Mouse (Mus musculus) intestine, embryonic 14.5 days (tissue): ENCODE measurements around the gene Prpf31. TPM values are rescaled to one million over a fixed set of nuclear protein-coding genes. Genes with fewer than 3 reads are reported as not detected.

ENCODE experiments used
- ATAC-seq: fragments of 200-750 bp; cut with Nextera tagmentation; replicated peaks from 2 replicates; pipeline ENCODE4 v1.8.0; 2017; ENCODE audit warnings: low read depth, moderate number of reproducible peaks, moderate TSS enrichment, moderate library complexity; ENCODE audit not compliant: low FRiP score, low TSS enrichment
- DNase-seq: peaks from one replicate; pipeline ENCODE4 v3.0.0-alpha.2; 2018; ENCODE audit warnings: low spot score
- H3K27ac ChIP-seq: fragments of 300-500 bp; sonication (generic); 2 replicates; pipeline ENCODE4 v1.5.1; 2014; ENCODE audit warnings: low read depth, mild to moderate bottlenecking, control low read depth
- H3K27me3 ChIP-seq: fragments of 300-500 bp; sonication (generic); replicated peaks from 2 replicates; pipeline ENCODE4 v1.6.1; 2014; ENCODE audit warnings: low read length, control low read depth; ENCODE audit not compliant: control insufficient read depth, insufficient read depth
- H3K36me3 ChIP-seq: fragments of 300-500 bp; sonication (generic); 2 replicates; pipeline ENCODE4 v1.6.1; 2014; ENCODE audit warnings: low read length, control low read depth; ENCODE audit not compliant: control insufficient read depth, insufficient read depth
- H3K4me1 ChIP-seq: fragments of 300-500 bp; sonication (generic); replicated peaks from 2 replicates; pipeline ENCODE4 v1.6.1; 2014; ENCODE audit warnings: low read length, control low read depth, mixed read lengths; ENCODE audit not compliant: control insufficient read depth, insufficient read depth
- H3K4me2 ChIP-seq: fragments of 300-500 bp; sonication (generic); 2 replicates; pipeline ENCODE4 v1.6.1; 2014; ENCODE audit warnings: low read length
- H3K4me3 ChIP-seq: fragments of 300-500 bp; sonication (generic); 2 replicates; pipeline ENCODE4 v1.5.1; 2014; ENCODE audit warnings: low read depth, low read length, control low read depth, mixed read lengths
- H3K9ac ChIP-seq: fragments of 300-500 bp; sonication (generic); 2 replicates; pipeline ENCODE4 v1.6.1; 2014; ENCODE audit warnings: mild to moderate bottlenecking, low read length
- H3K9me3 ChIP-seq: fragments of 300-500 bp; sonication (generic); 2 replicates; pipeline ENCODE4 v1.6.1; 2016; ENCODE audit warnings: low read length, control low read depth; ENCODE audit not compliant: control insufficient read depth
- WGBS: fragments of 180-500 bp; shearing (Covaris S2); extraction: QIAGEN DNeasy Blood & Tissue Kit; methylation state at CpG from one replicate; pipeline ENCODE4 v1.1.7; 2014; 5-methylcytosine and 5-hydroxymethylcytosine counted together
- polyA plus RNA-seq: library from polyadenylated mRNA; unstranded; fragments of >200 nt; fragmentation: Nextera tagmentation; extraction: Ambion mirVana; gene quantifications from 2 replicates; pipeline ENCODE4 v1.2.1, GENCODE M21; 2014

Prpf31 gene
- polyA plus RNA-seq, 1 experiment from 2014 or later: 94.8 TPM

GRCm38 (mm10) chr7:3643843-3644242, 14.1 kb downstream of the Prpf31 start:
- WGBS: 19% methylated on average over 9 of the region's 9 CpGs
- no peak overlapping the region for H3K9ac ChIP-seq
- peak overlapping the region; percentile 35 for H3K4me3 ChIP-seq
- DNase-seq: no peak
- no peaks in the 10 kb centered on the region for H3K9me3 ChIP-seq
- peaks cover 33% of the 10 kb centered on the region for H3K36me3 ChIP-seq
- H3K27me3 ChIP-seq: no peaks in the 10 kb centered on the region
- peaks cover 29% of the 10 kb centered on the region for H3K4me1 ChIP-seq
- 0 out of 2 replicates have a peak overlapping the region, but pooled peaks have one; percentile 29 for H3K27ac ChIP-seq
- no peak for ATAC-seq
- H3K4me2 ChIP-seq: peak overlapping the region; percentile 53

DNA sequence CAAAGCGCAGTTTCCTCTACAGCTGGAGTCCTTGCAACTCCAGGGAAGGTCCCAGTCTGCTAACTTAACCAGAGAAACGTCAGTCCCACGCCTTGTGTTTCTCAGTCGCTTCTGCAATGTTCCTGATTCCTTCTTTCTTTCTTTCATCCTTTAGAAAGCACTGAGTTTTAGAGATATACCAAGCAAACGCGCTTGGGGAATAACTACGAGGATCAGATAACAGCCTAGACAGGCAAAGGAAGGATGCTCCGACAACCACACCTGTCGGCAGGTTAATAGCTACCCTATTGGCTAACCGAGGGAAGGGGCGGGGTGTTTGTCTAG, 14.5 kb downstream of the Prpf31 start:
- H3K9me3 ChIP-seq: no peaks in the 10 kb centered on the region
- peak overlapping the region; percentile 53 for H3K4me2 ChIP-seq
- peaks cover 29% of the 10 kb centered on the region for H3K36me3 ChIP-seq
- no peak overlapping the region for H3K9ac ChIP-seq
- H3K4me1 ChIP-seq: peaks cover 29% of the 10 kb centered on the region
- no peaks in the 10 kb centered on the region for H3K27me3 ChIP-seq
- H3K27ac ChIP-seq: peak overlapping the region; percentile 29; the same call in 1 of the 2 replicates
- ATAC-seq (no peak), DNase-seq (no peak)
- WGBS: under 1% methylated on average over 11 of the region's 11 CpGs
- peak overlapping the region; percentile 35 for H3K4me3 ChIP-seq

DNA sequence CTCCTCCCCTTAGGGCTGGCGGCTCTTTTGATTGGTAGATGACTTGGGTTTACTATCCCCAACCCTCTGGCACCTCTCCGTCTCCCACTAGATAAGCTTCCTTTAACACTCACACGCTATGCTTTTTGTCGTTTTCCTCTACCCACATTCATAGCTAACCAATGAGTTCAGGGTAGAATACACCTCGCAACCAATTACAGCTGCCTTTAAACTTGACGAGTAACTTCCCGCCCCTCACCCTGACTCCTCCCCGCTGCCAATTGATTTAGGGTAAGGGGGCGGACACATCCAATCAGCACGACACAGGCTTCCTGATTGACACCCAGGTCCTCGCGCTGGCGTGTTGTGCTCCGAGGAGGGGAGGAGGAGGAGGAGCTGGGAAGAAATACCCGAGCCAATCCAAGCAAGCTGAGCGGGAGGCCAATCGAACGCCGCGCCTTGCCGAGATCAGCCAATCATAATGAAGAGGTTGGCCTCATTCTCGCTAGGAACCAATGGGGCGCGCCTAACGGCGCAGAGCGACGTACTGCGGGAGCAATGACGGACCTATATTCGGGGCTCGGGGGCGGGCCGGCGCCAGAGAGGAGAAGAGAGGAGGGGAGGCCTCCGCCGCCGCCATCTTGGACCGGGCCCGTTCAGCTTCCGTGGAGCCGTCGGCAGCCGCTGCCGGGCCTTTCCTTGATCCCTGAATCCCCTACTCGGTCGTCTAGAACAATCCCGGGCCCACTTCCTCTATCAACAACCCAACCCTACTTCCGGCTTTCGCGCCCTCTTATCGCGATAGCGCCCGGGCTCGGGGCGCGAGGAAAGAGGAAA, 15.1 kb downstream of the Prpf31 start, which contains the start of gene Cnot3:
Gene Cnot3, plus strand, starts transcription at position 597 of the 816 bp plus-strand sequence.
- Histone ChIP-seq H3K36me3 (peaks cover 27% of the 10 kb centered on the region), H3K9me3 (no peaks in the 10 kb centered on the region), H3K4me1 (peaks cover 29% of the 10 kb centered on the region), H3K9ac (peak within 1 kb of the TSS; percentile 97), H3K27me3 (no peaks in the 10 kb centered on the region), H3K4me3 (peak within 1 kb of the TSS; percentile 88), H3K4me2 (peak within 1 kb of the TSS; percentile 88), H3K27ac (peak within 1 kb of the TSS; percentile 98)
- ATAC-seq (peak; percentile 99), DNase-seq (peak; percentile 95)
- under 1% methylated on average over 50 of the region's 58 CpGs for WGBS

DNA sequence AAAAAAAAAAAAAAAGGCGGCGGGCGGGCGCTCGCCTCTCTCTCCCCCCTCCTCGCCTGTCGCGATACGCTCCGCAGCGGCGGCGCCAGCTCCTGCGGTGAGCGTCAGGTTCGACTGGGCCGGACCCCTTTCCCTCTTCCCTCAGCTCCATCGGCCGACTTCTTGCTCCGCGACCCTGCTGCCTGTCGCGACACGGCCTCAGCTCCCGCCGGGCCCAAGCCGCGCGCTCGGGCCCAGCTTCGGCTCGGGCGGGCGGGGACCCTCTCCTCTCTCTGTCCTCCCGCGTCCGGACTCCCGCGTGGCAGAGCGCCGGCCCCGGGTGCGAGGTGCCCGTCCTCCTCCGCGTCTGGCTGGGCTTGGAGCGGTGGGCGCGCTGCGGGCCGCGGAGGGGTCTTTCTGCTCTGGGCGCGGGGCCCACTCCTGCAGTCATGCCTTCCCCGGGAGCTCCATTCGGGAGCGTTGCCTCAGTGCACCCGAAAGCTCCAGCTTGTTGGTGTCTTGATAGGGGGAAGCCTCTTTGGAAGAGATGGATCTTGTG, 15.8 kb downstream of the Prpf31 start:
- peak overlapping the region; percentile 88 for H3K4me2 ChIP-seq
- H3K4me1 ChIP-seq: peaks cover 29% of the 10 kb centered on the region
- H3K36me3 ChIP-seq: peaks cover 27% of the 10 kb centered on the region
- 0% methylated on average over 54 of the region's 58 CpGs for WGBS
- no peaks in the 10 kb centered on the region for H3K9me3 ChIP-seq
- H3K9ac ChIP-seq: peak overlapping the region; percentile 97
- H3K4me3 ChIP-seq: peak overlapping the region; percentile 88
- DNase-seq (no peak), ATAC-seq (peak; percentile 0; the same call in 1 of the 2 replicates)
- no peaks in the 10 kb centered on the region for H3K27me3 ChIP-seq
- peak overlapping the region; percentile 98 for H3K27ac ChIP-seq

DNA sequence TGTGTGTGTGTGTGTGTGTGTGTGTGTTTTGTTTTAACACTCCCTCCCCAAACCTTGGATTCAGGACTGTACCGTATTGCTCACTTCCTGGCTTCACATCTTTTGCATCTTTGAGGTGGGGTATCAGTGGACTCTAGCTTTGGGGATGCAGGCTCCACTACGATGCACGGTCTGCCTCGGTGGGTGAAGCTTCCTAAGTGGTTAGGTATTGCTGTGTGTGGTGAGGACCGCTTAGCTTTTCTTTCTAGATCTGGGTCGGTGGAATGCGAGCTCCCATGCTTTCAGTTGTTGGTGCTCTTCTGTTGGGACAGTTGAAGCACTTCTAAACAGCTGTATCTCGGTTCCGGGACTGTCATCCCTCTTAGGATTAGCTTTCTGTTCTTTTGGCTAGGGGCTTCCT, 16.4 kb downstream of the Prpf31 start:
- H3K36me3 ChIP-seq: peaks cover 27% of the 10 kb centered on the region
- H3K4me2 ChIP-seq: peak overlapping the region; percentile 88
- WGBS: 9% methylated on average over 9 of the region's 9 CpGs
- H3K27me3 ChIP-seq: no peaks in the 10 kb centered on the region
- peak; percentile 53 for DNase-seq
- peak overlapping the region; percentile 97 for H3K9ac ChIP-seq
- no peaks in the 10 kb centered on the region for H3K9me3 ChIP-seq
- no peak for ATAC-seq
- no peak overlapping the region; the same call in 1 of the 2 replicates for H3K27ac ChIP-seq
- H3K4me1 ChIP-seq: peaks cover 29% of the 10 kb centered on the region
- H3K4me3 ChIP-seq: peak overlapping the region; percentile 88

- ATAC-seq (no peak), DNase-seq (no peak)
- H3K36me3 ChIP-seq: peaks cover 29% of the 10 kb centered on the region
- H3K4me2 ChIP-seq: peak overlapping the region; percentile 88
- no peaks in the 10 kb centered on the region for H3K9me3 ChIP-seq
- H3K27ac ChIP-seq: no peak overlapping the region; the same call in 1 of the 2 replicates
- 65% methylated on average over 4 of the region's 4 CpGs for WGBS
- H3K4me3 ChIP-seq: peak overlapping the region; percentile 88
- H3K4me1 ChIP-seq: peaks cover 29% of the 10 kb centered on the region
- H3K27me3 ChIP-seq: no peaks in the 10 kb centered on the region
- peak overlapping the region; percentile 97 for H3K9ac ChIP-seq
Measured at GRCm38 (mm10) chr7:3646641-3647040, 16.9 kb downstream of the Prpf31 start.

DNA sequence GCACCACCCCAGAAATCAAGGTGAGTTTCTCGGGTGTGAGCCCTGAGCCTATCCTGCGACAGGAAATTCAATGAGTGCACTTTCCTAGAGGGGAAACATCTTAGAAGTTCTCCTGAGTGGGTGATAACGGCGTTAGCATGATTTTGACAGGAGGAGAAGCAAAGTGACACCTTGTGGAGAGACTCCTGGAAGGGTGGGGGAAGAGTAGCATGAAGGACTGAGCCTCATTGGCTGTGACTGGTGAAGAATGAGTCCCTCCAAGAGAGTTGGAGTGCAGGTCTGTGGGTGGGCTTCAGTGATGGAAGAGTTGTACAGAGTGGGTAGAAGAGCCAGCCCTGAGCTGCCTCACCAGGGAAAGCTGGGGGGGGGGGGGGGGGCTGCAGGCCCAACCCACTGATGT, 27.2 kb downstream of the Prpf31 start:
- Histone ChIP-seq H3K9me3 (no peaks in the 10 kb centered on the region), H3K9ac (no peak overlapping the region), H3K4me3 (no peak overlapping the region), H3K4me1 (no peaks in the 10 kb centered on the region), H3K27ac (no peak overlapping the region), H3K36me3 (peaks cover 100% of the 10 kb centered on the region), H3K27me3 (no peaks in the 10 kb centered on the region), H3K4me2 (no peak overlapping the region)
- 89% methylated on average over 4 of the region's 4 CpGs for WGBS
- ATAC-seq (no peak), DNase-seq (no peak)

- ATAC-seq: no peak
Measured at GRCm38 (mm10) chr7:3658578-3658977, 28.8 kb downstream of the Prpf31 start.

More at GRCm38 (mm10) chr7:3658578-3658977, 28.8 kb downstream of the Prpf31 start:
- WGBS: 95% methylated on average over 14 of the region's 14 CpGs
- Histone ChIP-seq H3K9ac (no peak overlapping the region), H3K27ac (no peak overlapping the region), H3K4me1 (no peaks in the 10 kb centered on the region), H3K4me3 (no peak overlapping the region), H3K27me3 (no peaks in the 10 kb centered on the region), H3K36me3 (peaks cover 97% of the 10 kb centered on the region), H3K4me2 (no peak overlapping the region), H3K9me3 (no peaks in the 10 kb centered on the region)
- DNase-seq: no peak
